Mouse (Mus musculus) hindbrain, embryonic 10.5 days (tissue): ENCODE data around the gene Chrdl1. TPM values are rescaled to one million over a fixed set of nuclear protein-coding genes. Genes with fewer than 3 reads are reported as not detected.

Source experiments
- DNase-seq: peaks from one replicate; pipeline ENCODE4 v3.0.0-alpha.2; 2017; ENCODE audit warnings: low spot score
- H3K27ac ChIP-seq: fragments of 300-500 bp; sonication (generic); 2 replicates; pipeline ENCODE4 v1.5.1; 2016; ENCODE audit warnings: mild to moderate bottlenecking, moderate library complexity
- H3K27me3 ChIP-seq: fragments of 300-500 bp; sonication (generic); 2 replicates; pipeline ENCODE4 v1.6.1; 2016; ENCODE audit warnings: mild to moderate bottlenecking; ENCODE audit not compliant: poor library complexity, insufficient read depth, severe bottlenecking
- H3K36me3 ChIP-seq: fragments of 300-500 bp; sonication (generic); 2 replicates; pipeline ENCODE4 v1.6.1; 2016; ENCODE audit warnings: mild to moderate bottlenecking, moderate library complexity
- H3K4me1 ChIP-seq: fragments of 300-500 bp; sonication (generic); replicated peaks from 2 replicates; pipeline ENCODE4 v1.6.1; 2016; ENCODE audit warnings: mild to moderate bottlenecking
- H3K4me3 ChIP-seq: fragments of 300-500 bp; sonication (generic); 2 replicates; pipeline ENCODE4 v1.5.1; 2016; ENCODE audit warnings: mild to moderate bottlenecking, moderate library complexity
- H3K9me3 ChIP-seq: fragments of 300-500 bp; sonication (generic); 2 replicates; pipeline ENCODE4 v1.6.1; 2016; ENCODE audit warnings: mild to moderate bottlenecking, moderate library complexity
- WGBS: fragments of 180-500 bp; shearing (Covaris S2); methylation state at CpG from one replicate; pipeline ENCODE4 v1.1.7; 2016; 5-methylcytosine and 5-hydroxymethylcytosine counted together
- polyA plus RNA-seq: library from polyadenylated mRNA; unstranded; fragments of >200 nt; fragmentation: Nextera tagmentation; extraction: Ambion mirVana; gene quantifications from 2 replicates; pipeline ENCODE4 v1.2.1, GENCODE M21; 2016

Gene Chrdl1
- polyA plus RNA-seq, 1 experiment from 2014 or later: 4.6 TPM

- Histone ChIP-seq H3K27me3 (peaks cover 48% of the 10 kb centered on the region), H3K36me3 (no peaks in the 10 kb centered on the region), H3K4me3 (no peak overlapping the region), H3K27ac (no peak overlapping the region), H3K4me1 (no peaks in the 10 kb centered on the region), H3K9me3 (no peaks in the 10 kb centered on the region)
- DNase-seq: no peak
- 80% methylated on average over 2 of the region's 2 CpGs for WGBS
Observed at GRCm38 (mm10) chrX:143294726-143295125, 99.3 kb downstream of the Chrdl1 start.

GRCm38 (mm10) chrX:143275202-143275601 is 118.9 kb downstream of the Chrdl1 start:
- Histone ChIP-seq H3K36me3 (no peaks in the 10 kb centered on the region), H3K4me3 (no peak overlapping the region), H3K9me3 (no peaks in the 10 kb centered on the region), H3K27me3 (peaks cover 9% of the 10 kb centered on the region; the same call in 1 of the 2 replicates), H3K27ac (no peak overlapping the region), H3K4me1 (no peaks in the 10 kb centered on the region)
- WGBS: 42% methylated on average over 5 of the region's 5 CpGs
- no peak for DNase-seq

DNA sequence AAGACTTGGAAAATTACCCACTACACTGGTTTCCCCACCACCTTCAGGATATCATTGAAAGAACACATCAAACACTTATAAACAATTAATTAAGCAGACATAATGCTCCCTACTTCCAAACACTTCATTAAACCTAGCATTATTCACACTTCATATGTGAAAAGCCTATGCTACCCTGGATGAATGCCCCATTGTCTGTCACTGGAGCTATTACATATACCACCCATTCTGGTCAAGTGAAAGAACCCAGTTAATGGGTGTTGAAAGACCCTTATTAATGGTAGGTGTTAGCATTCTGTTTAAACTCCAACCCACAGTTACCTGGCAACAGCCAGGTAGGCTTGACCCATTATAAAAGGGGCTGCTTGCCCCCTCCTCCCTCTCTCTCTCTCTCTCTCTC is 143.4 kb downstream of the Chrdl1 start:
- Histone ChIP-seq H3K36me3 (no peaks in the 10 kb centered on the region), H3K9me3 (no peaks in the 10 kb centered on the region), H3K4me1 (no peaks in the 10 kb centered on the region), H3K27me3 (no peaks in the 10 kb centered on the region; the same call in 1 of the 2 replicates), H3K27ac (no peak overlapping the region), H3K4me3 (no peak overlapping the region)
- no peak for DNase-seq

Other genes with a start within 250 kb of the Chrdl1 start
- gene Pak3, start 124.3 kb upstream of the Chrdl1 start, polyA plus RNA-seq: 19.8 and 34.4 TPM in 2 replicates